Mouse (Mus musculus): ENCODE measurements at regions not wholly inside any gene's neighbourhood (a gene's known extent, or its start where the extent isn't known, plus 50 kb on each side); places are given as distances from the start of the nearest gene placed in this dataset.

- Histone ChIP-seq H3K4me1 (ENCODE audit: control insufficient read depth, insufficient read depth, low read length) (no peaks in the 10 kb centered on the region), H3K4me3 (replicated peaks; ENCODE audit: extremely low read depth, low read depth, low read length) (no peak overlapping the region)
- no peak for DNase-seq
- WGBS, result 94% methylated on average over 4 of the region's 4 CpGs
- no peak for TF ChIP-seq CTCF (IDR thresholded peaks at IDR 0.05; ENCODE audit: insufficient read depth, low read length)
- no peak for TF ChIP-seq POLR2A (IDR thresholded peaks at IDR 0.05; ENCODE audit: borderline replicate concordance, extremely low read depth, low read depth, low read length)
These were observed 63.6 kb downstream of the 4930564D02Rik start for GRCm38 (mm10) chr3:105130228-105130627.

GRCm38 (mm10) chr3:105131053-105131452 lies 64.4 kb downstream of the 4930564D02Rik start:
- Histone ChIP-seq H3K4me1 (ENCODE audit: control insufficient read depth, insufficient read depth, low read length) (no peaks in the 10 kb centered on the region), H3K4me3 (replicated peaks; ENCODE audit: extremely low read depth, low read depth, low read length) (no peak overlapping the region)
- WGBS, result 72% methylated on average over 6 of the region's 6 CpGs
- DNase-seq, result no peak
- TF ChIP-seq CTCF (IDR thresholded peaks at IDR 0.05; ENCODE audit: insufficient read depth, low read length) (no peak), POLR2A (IDR thresholded peaks at IDR 0.05; ENCODE audit: borderline replicate concordance, extremely low read depth, low read depth, low read length) (no peak)

GRCm38 (mm10) chr3:105133011-105133410 lies 66.4 kb downstream of the 4930564D02Rik start:
- TF ChIP-seq POLR2A (IDR thresholded peaks at IDR 0.05; ENCODE audit: borderline replicate concordance, extremely low read depth, low read depth, low read length), result no peak
- H3K4me3 ChIP-seq (replicated peaks; ENCODE audit: extremely low read depth, low read depth, low read length), result no peak overlapping the region
- 68% methylated on average over 4 of the region's 4 CpGs for WGBS
- no peaks in the 10 kb centered on the region for H3K4me1 ChIP-seq (ENCODE audit: control insufficient read depth, insufficient read depth, low read length)
- no peak for DNase-seq

GRCm38 (mm10) chr3:105141170-105141971 lies 74.7 kb downstream of the 4930564D02Rik start:
- no peak overlapping the region for H3K4me3 ChIP-seq (replicated peaks; ENCODE audit: extremely low read depth, low read depth, low read length)
- TF ChIP-seq CTCF (IDR thresholded peaks at IDR 0.05; ENCODE audit: insufficient read depth, low read length) (no peak), POLR2A (IDR thresholded peaks at IDR 0.05; ENCODE audit: borderline replicate concordance, extremely low read depth, low read depth, low read length) (no peak)
- no peaks in the 10 kb centered on the region for H3K4me1 ChIP-seq (ENCODE audit: control insufficient read depth, insufficient read depth, low read length)
- no peak for DNase-seq
- WGBS, result 59% methylated on average over 14 of the region's 14 CpGs

GRCm38 (mm10) chr3:105142631-105143030 lies 76.0 kb downstream of the 4930564D02Rik start:
- H3K4me3 ChIP-seq (replicated peaks; ENCODE audit: extremely low read depth, low read depth, low read length), result no peak overlapping the region
- no peak for DNase-seq
- H3K4me1 ChIP-seq (ENCODE audit: control insufficient read depth, insufficient read depth, low read length), result no peaks in the 10 kb centered on the region
- no peak for TF ChIP-seq CTCF (IDR thresholded peaks at IDR 0.05; ENCODE audit: insufficient read depth, low read length)
- no peak for TF ChIP-seq POLR2A (IDR thresholded peaks at IDR 0.05; ENCODE audit: borderline replicate concordance, extremely low read depth, low read depth, low read length)

- TF ChIP-seq POLR2A (IDR thresholded peaks at IDR 0.05; ENCODE audit: borderline replicate concordance, extremely low read depth, low read depth, low read length) (no peak), CTCF (IDR thresholded peaks at IDR 0.05; ENCODE audit: insufficient read depth, low read length) (peak; percentile 19; the same call in 1 of the 2 replicates)
- no peak for DNase-seq
- H3K4me3 ChIP-seq (replicated peaks; ENCODE audit: extremely low read depth, low read depth, low read length), result no peak overlapping the region
- no peaks in the 10 kb centered on the region for H3K4me1 ChIP-seq (ENCODE audit: control insufficient read depth, insufficient read depth, low read length)
- WGBS, result 25% methylated on average over 11 of the region's 11 CpGs
These were observed 85.0 kb downstream of the 4930564D02Rik start for GRCm38 (mm10) chr3:105151475-105152157.

- TF ChIP-seq CTCF (IDR thresholded peaks at IDR 0.05; ENCODE audit: insufficient read depth, low read length), result no peak
- TF ChIP-seq POLR2A (IDR thresholded peaks at IDR 0.05; ENCODE audit: borderline replicate concordance, extremely low read depth, low read depth, low read length), result no peak
- H3K4me1 ChIP-seq (ENCODE audit: control insufficient read depth, insufficient read depth, low read length), result no peaks in the 10 kb centered on the region
- DNase-seq, result no peak
- H3K4me3 ChIP-seq (replicated peaks; ENCODE audit: extremely low read depth, low read depth, low read length), result no peak overlapping the region
- WGBS, result 19% methylated on average over 1 of the region's 1 CpGs
These were observed 85.5 kb downstream of the 4930564D02Rik start for GRCm38 (mm10) chr3:105152158-105152541.

GRCm38 (mm10) chr3:105158376-105158775 lies 91.7 kb downstream of the 4930564D02Rik start:
- no peaks in the 10 kb centered on the region for H3K4me1 ChIP-seq (ENCODE audit: control insufficient read depth, insufficient read depth, low read length)
- no peak overlapping the region for H3K4me3 ChIP-seq (replicated peaks; ENCODE audit: extremely low read depth, low read depth, low read length)
- WGBS, result 61% methylated on average over 2 of the region's 2 CpGs
- TF ChIP-seq CTCF (IDR thresholded peaks at IDR 0.05; ENCODE audit: insufficient read depth, low read length) (no peak), POLR2A (IDR thresholded peaks at IDR 0.05; ENCODE audit: borderline replicate concordance, extremely low read depth, low read depth, low read length) (no peak)
- no peak for DNase-seq

GRCm38 (mm10) chr3:105165355-105165754 lies 98.7 kb downstream of the 4930564D02Rik start:
- Histone ChIP-seq H3K4me1 (ENCODE audit: control insufficient read depth, insufficient read depth, low read length) (no peaks in the 10 kb centered on the region), H3K4me3 (replicated peaks; ENCODE audit: extremely low read depth, low read depth, low read length) (no peak overlapping the region)
- TF ChIP-seq CTCF (IDR thresholded peaks at IDR 0.05; ENCODE audit: insufficient read depth, low read length), result peak; percentile 75
- no peak for TF ChIP-seq POLR2A (IDR thresholded peaks at IDR 0.05; ENCODE audit: borderline replicate concordance, extremely low read depth, low read depth, low read length)
- 31% methylated on average over 2 of the region's 2 CpGs for WGBS
- DNase-seq, result peak; percentile 50

- TF ChIP-seq POLR2A (IDR thresholded peaks at IDR 0.05; ENCODE audit: borderline replicate concordance, extremely low read depth, low read depth, low read length) (no peak), CTCF (IDR thresholded peaks at IDR 0.05; ENCODE audit: insufficient read depth, low read length) (no peak)
- WGBS, result 35% methylated on average over 4 of the region's 4 CpGs
- Histone ChIP-seq H3K4me1 (ENCODE audit: control insufficient read depth, insufficient read depth, low read length) (no peaks in the 10 kb centered on the region), H3K4me3 (replicated peaks; ENCODE audit: extremely low read depth, low read depth, low read length) (no peak overlapping the region)
- no peak for DNase-seq
These were observed 102.5 kb downstream of the 4930564D02Rik start for GRCm38 (mm10) chr3:105169117-105169516.

All from lung, adult 2 months (tissue).